Mouse (Mus musculus) stomach, postnatal 0 days (tissue): ENCODE data around the gene Ctu1.

ENCODE experiments used
- CTCF ChIP-seq: IDR thresholded peaks from 2 replicates; pipeline ENCODE4 v1.5.1; 2016; ENCODE audit warnings: antibody characterized with exemption, low read depth, mild to moderate bottlenecking, moderate library complexity
- EP300 ChIP-seq: optimal IDR thresholded peaks from 2 replicates; pipeline ENCODE3; 2016; ENCODE audit warnings: antibody characterized with exemption

- TF ChIP-seq CTCF (no peak), EP300 (peak; percentile 41)
Measured at GRCm38 (mm10) chr7:43710031-43710430, 38.2 kb downstream of the Ctu1 start.
